Mouse (Mus musculus): Measurements from ENCODE around the gene Tpo.
A peak's percentile ranks its signal among the peaks of the same experiment; 100 is the strongest.

Tpo gene

GRCm38 (mm10) chr12:30132524-30132923 is at the start of gene Tpo:
TSS of gene Tpo (minus strand) at chr12:30132624.
- DNase-seq (ENCODE audit: extremely low spot score, low spot score) = no peak

- DNase-seq (ENCODE audit: extremely low spot score, low spot score) = no peak
Observed at GRCm38 (mm10) chr12:30181721-30182120, 49.3 kb upstream of the Tpo start.

GRCm38 (mm10) chr12:30179623-30180022 is 47.2 kb upstream of the Tpo start:
- no peak for DNase-seq (ENCODE audit: extremely low spot score, low spot score)

- no peak for DNase-seq (ENCODE audit: extremely low spot score, low spot score)
Observed at GRCm38 (mm10) chr12:30177966-30178365, 45.5 kb upstream of the Tpo start.

GRCm38 (mm10) chr12:30177529-30177928 is 45.1 kb upstream of the Tpo start:
- no peak for DNase-seq (ENCODE audit: extremely low spot score, low spot score)

GRCm38 (mm10) chr12:30168491-30168890 is 36.1 kb upstream of the Tpo start:
- DNase-seq (ENCODE audit: extremely low spot score, low spot score) = no peak

- DNase-seq (ENCODE audit: extremely low spot score, low spot score) = no peak
Observed at GRCm38 (mm10) chr12:30164538-30164937, 32.1 kb upstream of the Tpo start.

- no peak for DNase-seq (ENCODE audit: extremely low spot score, low spot score)
Observed at GRCm38 (mm10) chr12:30164005-30164404, 31.6 kb upstream of the Tpo start.

- DNase-seq (ENCODE audit: extremely low spot score, low spot score) = no peak
Observed at GRCm38 (mm10) chr12:30161731-30162406, 29.4 kb upstream of the Tpo start.

- no peak for DNase-seq (ENCODE audit: extremely low spot score, low spot score)
Observed at GRCm38 (mm10) chr12:30160475-30160874, 28.1 kb upstream of the Tpo start.

- DNase-seq (ENCODE audit: extremely low spot score, low spot score) = no peak
Observed at GRCm38 (mm10) chr12:30159788-30160187, 27.4 kb upstream of the Tpo start.

GRCm38 (mm10) chr12:30154079-30154673 is 21.8 kb upstream of the Tpo start:
- no peak for DNase-seq (ENCODE audit: extremely low spot score, low spot score)

- DNase-seq (ENCODE audit: extremely low spot score, low spot score) = no peak
Observed at GRCm38 (mm10) chr12:30142085-30142484, 9.7 kb upstream of the Tpo start.

- no peak for DNase-seq (ENCODE audit: extremely low spot score, low spot score)
Observed at GRCm38 (mm10) chr12:30129411-30129716, 3.1 kb downstream of the Tpo start.

- peak; percentile 53 for DNase-seq (ENCODE audit: extremely low spot score, low spot score)
Observed at GRCm38 (mm10) chr12:30128561-30129410, 3.6 kb downstream of the Tpo start.

- DNase-seq (ENCODE audit: extremely low spot score, low spot score) = no peak
Observed at GRCm38 (mm10) chr12:30122347-30122746, 10.1 kb downstream of the Tpo start.

GRCm38 (mm10) chr12:30112271-30112670 is 20.2 kb downstream of the Tpo start:
- DNase-seq (ENCODE audit: extremely low spot score, low spot score) = no peak

GRCm38 (mm10) chr12:30109646-30110605 is 22.5 kb downstream of the Tpo start:
- DNase-seq (ENCODE audit: extremely low spot score, low spot score) = no peak

- DNase-seq (ENCODE audit: extremely low spot score, low spot score) = no peak
Observed at GRCm38 (mm10) chr12:30102891-30103565, 29.4 kb downstream of the Tpo start.

GRCm38 (mm10) chr12:30092081-30092480 is 40.3 kb downstream of the Tpo start:
- DNase-seq (ENCODE audit: extremely low spot score, low spot score) = no peak

GRCm38 (mm10) chr12:30083971-30084370 is 48.5 kb downstream of the Tpo start:
- no peak for DNase-seq (ENCODE audit: extremely low spot score, low spot score)

Measured in neural tube, embryonic 10.5 days (tissue).